Mouse (Mus musculus) embryonic fibroblast, embryonic 13.5 days (primary cell): ENCODE data around the gene Gm49355.

Experiments
- CTCF ChIP-seq: IDR thresholded peaks from 2 replicates; pipeline ENCODE4 v1.5.1; 2011; ENCODE audit warnings: mild to moderate bottlenecking, control low read depth, low read length, moderate library complexity, borderline replicate concordance; ENCODE audit not compliant: insufficient read depth
- POLR2A ChIP-seq: IDR thresholded peaks from 2 replicates; pipeline ENCODE4 v1.6.1; 2011; ENCODE audit warnings: low read depth, mild to moderate bottlenecking, control low read depth, low read length, moderate library complexity

- TF ChIP-seq CTCF (no peak), POLR2A (no peak)
These were observed 63.3 kb downstream of the Gm49355 start for GRCm38 (mm10) chr14:12346865-12347600.
